Mouse (Mus musculus): ENCODE data around the gene Trip10. TPM values are rescaled to one million over a fixed set of nuclear protein-coding genes. Genes with fewer than 3 reads are reported as not detected.
A peak's percentile ranks its signal among the peaks of the same experiment; 100 is the strongest.

The Trip10 gene
- total and polyA plus RNA-seq, 2 experiments: 5.1 to 7.2 TPM

DNA sequence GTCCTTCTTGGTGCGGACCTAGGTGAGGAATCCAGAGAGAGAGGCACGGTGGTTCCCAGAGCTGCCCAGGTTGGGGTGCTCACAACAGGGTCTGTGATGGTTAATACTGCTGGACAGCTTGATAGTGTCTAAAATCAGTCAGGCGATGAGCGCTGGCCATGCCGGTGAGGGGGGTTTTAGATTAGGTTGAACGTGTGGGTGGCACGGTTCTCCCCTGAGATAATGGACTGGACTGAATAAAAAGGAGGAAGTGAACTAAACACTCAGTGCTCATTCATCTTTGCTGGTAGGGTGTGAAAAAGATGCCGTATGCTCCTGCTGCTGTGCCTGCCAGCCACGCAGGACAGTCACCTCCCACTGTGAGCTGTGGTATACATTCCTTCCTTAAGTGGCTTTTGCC lies 25.9 kb upstream of the Trip10 start:
- Histone ChIP-seq H3K9ac (ENCODE audit: low read depth, low read length) (peak overlapping the region; percentile 46), H3K4me1 (ENCODE audit: control insufficient read depth, insufficient read depth, low read length) (peaks cover 54% of the 10 kb centered on the region), H3K79me2 (ENCODE audit: control insufficient read depth, insufficient read depth, low read length) (peaks cover 8% of the 10 kb centered on the region; the same call in 1 of the 2 replicates), H3K36me3 (ENCODE audit: control insufficient read depth, insufficient read depth, low read length) (peaks cover 63% of the 10 kb centered on the region), H3K4me3 (ENCODE audit: insufficient read depth, low read depth, low read length) (no peak overlapping the region), H3K27me3 (ENCODE audit: control insufficient read depth, insufficient read depth, low read length) (no peaks in the 10 kb centered on the region), H3K27ac (replicated peaks; ENCODE audit: insufficient read depth, low read depth, low read length) (no peak overlapping the region)
- no peak for TF ChIP-seq CTCF (IDR thresholded peaks at IDR 0.05; ENCODE audit: low read depth, low read length)
- 0 out of 2 replicates have a peak, but pooled peaks have one; percentile 12 for TF ChIP-seq POLR2A (IDR thresholded peaks at IDR 0.05; ENCODE audit: extremely low read depth, insufficient read depth, low read length)
- no peak for DNase-seq (ENCODE audit: extremely low read depth, low read depth, low spot score)
- WGBS: 41% methylated on average over 9 of the region's 9 CpGs

DNA sequence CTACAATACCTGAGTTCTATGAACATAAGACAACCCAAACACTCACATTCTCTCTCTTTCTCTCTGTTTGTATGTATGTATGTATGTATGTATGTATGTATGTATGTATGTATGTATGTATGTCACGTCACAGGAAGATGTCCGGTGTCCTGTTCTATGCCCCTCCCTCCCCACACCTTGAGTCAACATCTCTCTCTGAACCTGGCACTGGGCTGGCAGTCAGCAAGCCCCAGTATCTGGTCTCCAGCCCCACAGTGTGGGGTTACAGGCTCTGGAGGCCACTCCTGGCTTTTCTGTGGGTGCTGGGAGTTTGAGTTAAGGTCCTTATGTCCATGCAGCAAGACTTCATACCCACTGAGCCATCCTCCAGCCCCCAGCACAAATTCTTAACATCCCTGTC lies 21.8 kb upstream of the Trip10 start:
- H3K27ac ChIP-seq (replicated peaks; ENCODE audit: insufficient read depth, low read depth, low read length): peak overlapping the region; percentile 85
- TF ChIP-seq POLR2A (IDR thresholded peaks at IDR 0.05; ENCODE audit: extremely low read depth, insufficient read depth, low read length): no peak
- TF ChIP-seq CTCF (IDR thresholded peaks at IDR 0.05; ENCODE audit: low read depth, low read length): no peak
- peak; percentile 64 for DNase-seq (ENCODE audit: extremely low read depth, low read depth, low spot score)
- 24% methylated on average over 2 of the region's 2 CpGs for WGBS
- H3K9ac ChIP-seq (ENCODE audit: low read depth, low read length): peak overlapping the region; percentile 80
- H3K4me1 ChIP-seq (ENCODE audit: control insufficient read depth, insufficient read depth, low read length): peaks cover 64% of the 10 kb centered on the region
- no peaks in the 10 kb centered on the region for H3K27me3 ChIP-seq (ENCODE audit: control insufficient read depth, insufficient read depth, low read length)
- H3K36me3 ChIP-seq (ENCODE audit: control insufficient read depth, insufficient read depth, low read length): peaks cover 31% of the 10 kb centered on the region
- H3K79me2 ChIP-seq (ENCODE audit: control insufficient read depth, insufficient read depth, low read length): peaks cover 8% of the 10 kb centered on the region; the same call in 1 of the 2 replicates
- peak overlapping the region; percentile 62 for H3K4me3 ChIP-seq (ENCODE audit: insufficient read depth, low read depth, low read length)

DNA sequence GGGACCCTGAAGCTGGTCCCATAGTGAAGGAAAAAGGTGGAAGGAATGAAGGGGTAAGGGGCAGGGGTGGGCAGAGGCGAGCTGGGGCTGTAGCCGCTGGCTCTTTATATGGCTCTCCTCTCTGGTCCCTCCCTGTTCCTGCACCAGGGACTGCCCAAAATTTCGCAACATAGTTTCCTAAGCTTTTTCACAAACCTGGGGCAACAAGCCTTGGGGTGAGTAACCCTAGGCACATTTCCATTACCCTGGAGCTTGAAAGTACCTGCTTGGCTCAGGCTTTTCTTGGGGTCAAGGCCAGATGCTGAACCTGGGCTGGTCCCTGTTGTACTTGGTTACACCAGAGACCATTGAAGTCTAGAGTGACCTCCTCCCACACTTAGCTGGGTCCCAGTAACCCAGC lies 21.2 kb upstream of the Trip10 start, which contains the start of gene C3:
C3 (minus strand) TSS at position 123 of the 400 bp plus-strand sequence.
- TF ChIP-seq POLR2A (IDR thresholded peaks at IDR 0.05; ENCODE audit: extremely low read depth, insufficient read depth, low read length) (peak; percentile 89), CTCF (IDR thresholded peaks at IDR 0.05; ENCODE audit: low read depth, low read length) (no peak)
- 21% methylated on average over 3 of the region's 3 CpGs for WGBS
- peak within 1 kb of the TSS; percentile 80 for H3K9ac ChIP-seq (ENCODE audit: low read depth, low read length)
- H3K4me3 ChIP-seq (ENCODE audit: insufficient read depth, low read depth, low read length): peak within 1 kb of the TSS; percentile 62
- H3K4me1 ChIP-seq (ENCODE audit: control insufficient read depth, insufficient read depth, low read length): peaks cover 62% of the 10 kb centered on the region
- H3K27ac ChIP-seq (replicated peaks; ENCODE audit: insufficient read depth, low read depth, low read length): peak within 1 kb of the TSS; percentile 85
- peaks cover 8% of the 10 kb centered on the region; the same call in 1 of the 2 replicates for H3K79me2 ChIP-seq (ENCODE audit: control insufficient read depth, insufficient read depth, low read length)
- H3K36me3 ChIP-seq (ENCODE audit: control insufficient read depth, insufficient read depth, low read length): peaks cover 26% of the 10 kb centered on the region
- H3K27me3 ChIP-seq (ENCODE audit: control insufficient read depth, insufficient read depth, low read length): no peaks in the 10 kb centered on the region
- DNase-seq (ENCODE audit: extremely low read depth, low read depth, low spot score): peak; percentile 100

DNA sequence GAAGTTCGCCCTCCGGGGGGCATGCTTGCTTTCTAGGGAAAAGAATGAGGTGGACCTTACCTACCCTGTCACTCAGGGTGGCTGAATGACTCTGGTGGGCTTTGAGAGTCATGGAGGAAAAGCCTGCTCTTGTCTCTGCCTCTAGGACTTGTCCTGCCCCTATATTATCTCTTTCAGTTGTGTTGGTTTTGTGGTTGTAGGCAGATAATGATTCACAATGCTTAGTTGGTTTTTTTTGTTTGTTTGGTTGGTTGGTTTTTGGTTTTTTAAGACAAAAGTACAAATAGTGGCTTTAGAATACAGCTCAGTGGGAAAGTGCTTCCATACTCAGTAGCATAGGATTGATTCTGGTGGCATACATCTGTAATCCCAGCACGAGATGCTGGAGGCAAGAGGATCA lies 20.4 kb upstream of the Trip10 start:
- Histone ChIP-seq H3K27me3 (ENCODE audit: control insufficient read depth, insufficient read depth, low read length) (no peaks in the 10 kb centered on the region), H3K27ac (replicated peaks; ENCODE audit: insufficient read depth, low read depth, low read length) (peak overlapping the region; percentile 64), H3K4me1 (ENCODE audit: control insufficient read depth, insufficient read depth, low read length) (peaks cover 53% of the 10 kb centered on the region), H3K36me3 (ENCODE audit: control insufficient read depth, insufficient read depth, low read length) (peaks cover 19% of the 10 kb centered on the region), H3K9ac (ENCODE audit: low read depth, low read length) (no peak overlapping the region), H3K4me3 (ENCODE audit: insufficient read depth, low read depth, low read length) (no peak overlapping the region), H3K79me2 (ENCODE audit: control insufficient read depth, insufficient read depth, low read length) (peaks cover 8% of the 10 kb centered on the region; the same call in 1 of the 2 replicates)
- TF ChIP-seq CTCF (IDR thresholded peaks at IDR 0.05; ENCODE audit: low read depth, low read length) (no peak), POLR2A (IDR thresholded peaks at IDR 0.05; ENCODE audit: extremely low read depth, insufficient read depth, low read length) (no peak)
- 24% methylated on average over 3 of the region's 3 CpGs for WGBS
- no peak for DNase-seq (ENCODE audit: extremely low read depth, low read depth, low spot score)

DNA sequence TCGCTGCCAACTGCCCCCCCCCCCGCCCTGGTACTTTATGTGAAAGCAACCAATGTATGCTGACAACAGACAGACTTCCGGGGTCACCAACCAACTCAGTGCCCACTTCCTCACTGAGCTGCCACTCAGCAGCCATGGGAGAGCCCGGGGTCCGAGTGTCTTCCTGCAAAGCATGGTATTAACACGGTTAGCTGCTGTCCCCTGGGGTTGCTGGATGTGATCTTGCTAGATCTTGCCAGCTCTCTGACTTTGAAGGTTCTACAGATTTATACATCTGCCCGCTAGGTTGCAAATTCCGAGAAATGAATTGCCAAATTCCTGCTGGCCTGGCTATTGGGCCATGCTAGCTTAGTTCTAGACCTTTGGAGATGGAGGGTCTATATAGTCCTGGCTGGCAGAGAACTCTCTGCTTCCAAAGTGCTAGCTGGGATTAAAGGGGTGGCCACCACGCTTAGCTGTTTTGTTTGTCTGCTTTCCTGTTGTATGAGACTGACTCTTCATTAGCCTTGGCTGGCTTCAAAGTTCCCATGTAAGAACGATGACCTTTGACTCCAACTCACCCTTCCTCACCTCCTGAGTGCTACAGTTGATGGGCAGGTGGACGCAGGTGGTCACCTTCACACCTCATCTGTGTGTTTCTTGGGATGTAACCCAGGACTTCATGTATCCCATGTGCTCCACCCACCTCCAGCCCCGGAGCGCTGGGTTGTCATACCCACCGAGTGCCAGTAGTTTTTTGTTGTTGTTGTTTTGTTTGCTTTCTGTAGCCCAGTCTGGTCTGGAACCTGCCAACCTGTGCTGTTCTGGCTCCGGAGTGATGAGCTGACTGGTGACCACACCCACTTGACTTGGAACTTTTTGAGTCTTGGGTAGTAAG lies 19.2 kb upstream of the Trip10 start:
- peaks cover 18% of the 10 kb centered on the region; the same call in 1 of the 2 replicates for H3K79me2 ChIP-seq (ENCODE audit: control insufficient read depth, insufficient read depth, low read length)
- peaks cover 11% of the 10 kb centered on the region for H3K36me3 ChIP-seq (ENCODE audit: control insufficient read depth, insufficient read depth, low read length)
- WGBS: 16% methylated on average over 15 of the region's 15 CpGs
- TF ChIP-seq CTCF (IDR thresholded peaks at IDR 0.05; ENCODE audit: low read depth, low read length): no peak
- peaks cover 42% of the 10 kb centered on the region for H3K4me1 ChIP-seq (ENCODE audit: control insufficient read depth, insufficient read depth, low read length)
- no peak overlapping the region for H3K4me3 ChIP-seq (ENCODE audit: insufficient read depth, low read depth, low read length)
- H3K27me3 ChIP-seq (ENCODE audit: control insufficient read depth, insufficient read depth, low read length): no peaks in the 10 kb centered on the region
- DNase-seq (ENCODE audit: extremely low read depth, low read depth, low spot score): peak; percentile 90
- peak overlapping the region; percentile 74 for H3K27ac ChIP-seq (replicated peaks; ENCODE audit: insufficient read depth, low read depth, low read length)
- 0 out of 2 replicates have a peak overlapping the region, but pooled peaks have one; percentile 24 for H3K9ac ChIP-seq (ENCODE audit: low read depth, low read length)

Measured in liver, adult 2 months (tissue).